Mouse (Mus musculus): Measurements from ENCODE around the gene Il10.

The Il10 gene

GRCm38 (mm10) chr1:131048121-131048863 is 28.6 kb downstream of the Il10 start:
- no peak for DNase-seq (ENCODE audit: extremely low spot score, low spot score)

- no peak for DNase-seq (ENCODE audit: extremely low spot score, low spot score)
Observed at GRCm38 (mm10) chr1:131048946-131049345, 29.3 kb downstream of the Il10 start.

- DNase-seq (ENCODE audit: extremely low spot score, low spot score): no peak
Observed at GRCm38 (mm10) chr1:131049361-131049806, 29.7 kb downstream of the Il10 start.

GRCm38 (mm10) chr1:131050011-131050410 is 30.4 kb downstream of the Il10 start:
- DNase-seq (ENCODE audit: extremely low spot score, low spot score): no peak

- DNase-seq (ENCODE audit: extremely low spot score, low spot score): no peak
Observed at GRCm38 (mm10) chr1:131050617-131051016, 31.0 kb downstream of the Il10 start.

GRCm38 (mm10) chr1:131051073-131051472 is 31.4 kb downstream of the Il10 start:
- no peak for DNase-seq (ENCODE audit: extremely low spot score, low spot score)

GRCm38 (mm10) chr1:131053239-131053638 is 33.6 kb downstream of the Il10 start:
- DNase-seq (ENCODE audit: extremely low spot score, low spot score): peak; percentile 60

GRCm38 (mm10) chr1:131053656-131054055 is 34.0 kb downstream of the Il10 start:
- no peak for DNase-seq (ENCODE audit: extremely low spot score, low spot score)

- DNase-seq (ENCODE audit: extremely low spot score, low spot score): no peak
Observed at GRCm38 (mm10) chr1:131054251-131054650, 34.6 kb downstream of the Il10 start.

GRCm38 (mm10) chr1:131058431-131058830 is 38.8 kb downstream of the Il10 start:
- no peak for DNase-seq (ENCODE audit: extremely low spot score, low spot score)

GRCm38 (mm10) chr1:131059411-131059810 is 39.8 kb downstream of the Il10 start:
- DNase-seq (ENCODE audit: extremely low spot score, low spot score): no peak

GRCm38 (mm10) chr1:131059841-131060240 is 40.2 kb downstream of the Il10 start:
- no peak for DNase-seq (ENCODE audit: extremely low spot score, low spot score)

GRCm38 (mm10) chr1:131060290-131061253 is 40.9 kb downstream of the Il10 start:
- peak; percentile 62 for DNase-seq (ENCODE audit: extremely low spot score, low spot score)

GRCm38 (mm10) chr1:131061740-131062254 is 42.2 kb downstream of the Il10 start:
- no peak for DNase-seq (ENCODE audit: extremely low spot score, low spot score)

GRCm38 (mm10) chr1:131062821-131063220 is 43.2 kb downstream of the Il10 start:
- no peak for DNase-seq (ENCODE audit: extremely low spot score, low spot score)

GRCm38 (mm10) chr1:131064202-131064601 is 44.6 kb downstream of the Il10 start:
- DNase-seq (ENCODE audit: extremely low spot score, low spot score): no peak

- no peak for DNase-seq (ENCODE audit: extremely low spot score, low spot score)
Observed at GRCm38 (mm10) chr1:131068011-131068727, 48.5 kb downstream of the Il10 start.

- no peak for DNase-seq (ENCODE audit: extremely low spot score, low spot score)
Observed at GRCm38 (mm10) chr1:131069010-131069409, 49.4 kb downstream of the Il10 start.

- DNase-seq (ENCODE audit: extremely low spot score, low spot score): no peak
Observed at GRCm38 (mm10) chr1:131072376-131072990, 52.8 kb downstream of the Il10 start.

- DNase-seq (ENCODE audit: extremely low spot score, low spot score): no peak
Observed at GRCm38 (mm10) chr1:131074524-131074938, 54.9 kb downstream of the Il10 start.

Measured in neural tube, embryonic 10.5 days (tissue).